Mouse (Mus musculus) T-helper 1 cell (primary cell): ENCODE data around the gene Adcy10.

Source experiments
- in situ Hi-C: fragments of 300-600 bp; cut with MboI, MseI; formaldehyde crosslinking; loops from one replicate; pipeline ENCODE4 v1.15.1; 2025; ENCODE audit warnings: high pct_unique_total_duplicates

Adcy10 gene

GRCm38 (mm10) chr1:165510161-165510560 is 25.2 kb downstream of the Adcy10 start:
- in situ Hi-C loops: no loop called here

GRCm38 (mm10) chr1:165520716-165521115 is 35.7 kb downstream of the Adcy10 start:
- in situ Hi-C loops: no loop called here

GRCm38 (mm10) chr1:165536079-165536675 is 51.2 kb downstream of the Adcy10 start:
- in situ Hi-C loops: no loop called here

GRCm38 (mm10) chr1:165537241-165537807 is 52.3 kb downstream of the Adcy10 start:
- in situ Hi-C loops: no loop called here

- in situ Hi-C loops: loop anchor here (5.0 kb wide), 1 partner anchor 54 kb away; no protein-coding TSS in a partner anchor
Measured at GRCm38 (mm10) chr1:165556711-165557110, 71.7 kb downstream of the Adcy10 start.

- in situ Hi-C loops: loop anchor here (5.0 kb wide), 1 partner anchor 57 kb away; no protein-coding TSS in a partner anchor
Measured at GRCm38 (mm10) chr1:165559073-165559472, 74.1 kb downstream of the Adcy10 start.

GRCm38 (mm10) chr1:165565283-165565682 is 80.3 kb downstream of the Adcy10 start:
- in situ Hi-C loops: loop anchor here (10.0 kb wide), 1 partner anchor 310 kb away; no protein-coding TSS in a partner anchor

GRCm38 (mm10) chr1:165567466-165567865 is 82.5 kb downstream of the Adcy10 start:
- in situ Hi-C loops: loop anchor here (10.0 kb wide), 1 partner anchor 313 kb away; no protein-coding TSS in a partner anchor

GRCm38 (mm10) chr1:165576005-165576404 is 91.0 kb downstream of the Adcy10 start:
- in situ Hi-C loops: no loop called here

- in situ Hi-C loops: no loop called here
Measured at GRCm38 (mm10) chr1:165576459-165577112, 91.6 kb downstream of the Adcy10 start.

GRCm38 (mm10) chr1:165579332-165579731 is 94.3 kb downstream of the Adcy10 start:
- in situ Hi-C loops: no loop called here

- in situ Hi-C loops: loop anchor here (5.0 kb wide), 1 partner anchor 156 kb away; no protein-coding TSS in a partner anchor
Measured at GRCm38 (mm10) chr1:165581255-165581654, 96.3 kb downstream of the Adcy10 start.

- in situ Hi-C loops: loop anchor here (5.0 kb wide), 1 partner anchor 154 kb away; no protein-coding TSS in a partner anchor
Measured at GRCm38 (mm10) chr1:165583529-165584184, 98.7 kb downstream of the Adcy10 start.

GRCm38 (mm10) chr1:165585389-165586104 is 100.6 kb downstream of the Adcy10 start:
- in situ Hi-C loops: no loop called here

GRCm38 (mm10) chr1:165586366-165586765 is 101.4 kb downstream of the Adcy10 start:
- in situ Hi-C loops: no loop called here

GRCm38 (mm10) chr1:165587845-165588244 is 102.9 kb downstream of the Adcy10 start:
- in situ Hi-C loops: no loop called here

GRCm38 (mm10) chr1:165589280-165590048 is 104.5 kb downstream of the Adcy10 start:
- in situ Hi-C loops: no loop called here

GRCm38 (mm10) chr1:165590760-165591159 is 105.8 kb downstream of the Adcy10 start:
- in situ Hi-C loops: no loop called here

GRCm38 (mm10) chr1:165592295-165593082 is 107.5 kb downstream of the Adcy10 start:
- in situ Hi-C loops: no loop called here
